Mouse (Mus musculus) MEL-GATA-1-ER (cell line): ENCODE measurements around the gene Tgfb3.

Experiments used
- DNase-seq: peaks from one replicate; pipeline ENCODE4 v3.0.0-alpha.2; 2012; ENCODE audit warnings: low read depth; ENCODE audit errors: extremely low read depth

Gene Tgfb3

GRCm38 (mm10) chr12:86078553-86079201 lies at the start of gene Tgfb3:
Gene Tgfb3, minus strand, starts transcription at chr12:86079041.
- peak; percentile 55 for DNase-seq

DNA sequence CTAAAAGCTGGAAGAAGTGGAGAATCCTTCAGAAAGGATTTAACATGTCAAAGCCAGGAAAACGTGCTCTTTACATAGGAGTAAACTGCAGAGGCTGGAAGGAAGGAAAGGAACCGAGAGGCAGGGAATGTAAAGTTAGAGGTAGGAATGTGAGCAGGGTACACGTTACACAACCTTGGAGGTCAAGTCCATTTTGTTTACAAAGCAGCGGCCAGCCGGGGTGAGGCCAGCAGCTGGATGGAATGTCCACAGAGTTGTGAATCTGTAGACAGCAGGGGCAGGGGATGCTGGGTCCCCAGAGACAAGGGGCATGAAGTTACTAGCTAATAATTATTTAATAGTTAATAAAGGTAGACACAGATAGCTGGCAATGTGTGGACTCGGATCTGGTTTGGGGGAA lies 49.3 kb upstream of the Tgfb3 start:
- DNase-seq: no peak

DNA sequence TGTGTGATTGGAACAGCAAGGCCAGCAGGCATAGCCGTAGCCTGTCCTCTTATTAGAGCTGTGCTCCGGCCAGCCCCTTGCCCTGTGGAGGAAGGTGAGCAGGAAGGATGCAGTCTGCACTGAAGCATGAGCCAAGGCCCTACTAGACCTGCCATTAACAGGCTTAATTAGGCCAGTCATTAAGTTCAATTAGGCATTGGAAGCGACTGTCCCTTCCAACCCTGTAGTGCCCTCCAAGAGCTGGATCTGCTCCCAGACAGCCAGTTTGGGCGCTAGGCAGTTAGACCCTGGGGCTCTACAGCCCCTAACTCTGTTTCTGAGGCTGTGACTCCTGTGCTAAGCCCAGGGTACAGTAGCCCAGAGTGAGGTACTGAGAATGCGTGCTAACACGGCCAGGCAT lies 45.2 kb upstream of the Tgfb3 start:
- no peak for DNase-seq

DNA sequence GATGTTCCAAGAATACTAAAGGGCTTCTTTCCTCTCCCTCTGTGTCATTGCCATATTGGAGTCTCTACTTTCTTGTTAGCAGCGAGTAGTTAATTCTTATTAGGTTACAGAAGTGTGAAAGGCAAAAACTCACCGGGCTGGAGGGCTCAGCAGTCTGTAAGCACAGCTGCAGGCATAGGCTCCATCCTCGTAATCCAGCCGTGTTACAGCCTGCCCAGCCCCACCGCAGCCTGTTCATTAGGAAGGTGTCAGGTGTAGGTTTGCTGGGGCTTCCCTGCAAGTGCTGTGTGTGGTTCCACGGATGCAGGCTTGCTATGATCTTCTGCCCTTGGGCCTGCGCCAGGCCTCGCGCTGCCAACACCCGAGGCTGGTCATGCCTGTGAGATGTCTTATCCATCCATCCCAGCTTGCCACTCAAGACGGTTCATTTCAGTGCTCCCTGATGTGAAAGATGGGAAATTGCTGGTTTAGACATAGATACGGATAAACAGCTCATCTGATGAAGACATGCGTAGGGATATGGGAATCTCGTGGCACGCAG lies 37.5 kb upstream of the Tgfb3 start:
- no peak for DNase-seq

- peak; percentile 19 for DNase-seq
Measured at GRCm38 (mm10) chr12:86110637-86111036, 31.8 kb upstream of the Tgfb3 start.

DNA sequence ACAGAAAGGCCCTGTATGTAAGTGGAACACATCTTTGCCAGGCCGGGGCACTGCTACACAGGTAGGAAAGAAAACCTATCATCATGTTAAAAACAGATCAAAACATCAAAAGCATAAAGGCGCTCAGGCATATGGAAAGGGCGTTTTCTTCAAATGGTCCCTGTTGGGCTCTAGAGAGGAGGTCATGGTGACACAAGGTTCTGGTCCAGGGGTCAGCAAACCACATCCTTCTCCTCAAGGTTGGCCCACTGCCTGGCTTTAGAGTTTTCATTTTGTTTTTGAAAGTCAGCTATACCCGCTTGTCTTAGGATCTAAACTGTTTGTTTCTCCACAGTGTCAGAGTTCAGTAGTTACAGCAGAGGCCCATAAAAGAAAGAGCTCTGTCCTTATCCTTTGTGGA lies 30.7 kb upstream of the Tgfb3 start:
- DNase-seq: no peak

DNA sequence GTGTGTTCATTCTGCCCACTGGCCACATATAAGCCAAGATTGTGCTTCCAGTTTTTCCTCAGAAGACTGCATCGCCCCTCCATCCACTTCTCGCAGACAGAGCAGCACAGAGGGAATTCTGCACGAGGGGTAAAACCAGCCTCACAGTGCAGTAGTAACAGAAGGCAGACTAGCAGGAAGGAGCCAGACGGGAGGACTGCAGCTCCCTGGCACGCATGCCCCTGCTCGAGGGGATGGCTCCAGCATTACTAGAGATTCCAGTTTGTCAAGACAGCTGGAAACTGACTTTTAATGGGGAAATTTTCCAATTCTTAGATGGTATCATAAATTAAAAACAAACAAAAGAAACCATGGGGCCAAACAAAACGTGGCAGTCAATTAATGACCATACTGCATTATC lies 28.8 kb upstream of the Tgfb3 start:
- DNase-seq: no peak

DNA sequence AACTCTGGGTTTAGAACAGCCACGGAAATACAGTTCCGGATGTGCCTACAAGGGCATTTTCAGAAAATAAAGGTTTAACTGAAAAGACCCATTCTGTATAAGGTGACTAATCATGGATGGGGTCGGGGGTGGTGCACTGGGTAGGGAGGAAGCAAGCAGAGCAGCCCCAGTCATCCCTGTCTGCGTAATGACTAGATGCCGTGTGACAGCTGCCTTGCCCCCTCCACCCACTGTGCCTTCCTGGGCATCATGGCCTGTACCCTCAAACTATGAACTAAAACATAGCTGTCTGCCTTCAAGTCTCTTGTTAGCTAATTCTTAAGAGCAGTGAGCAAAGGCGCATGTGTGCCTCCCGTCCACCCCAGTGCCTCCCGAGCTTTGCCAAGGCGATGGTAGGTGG lies 27.2 kb upstream of the Tgfb3 start:
- no peak for DNase-seq

DNA sequence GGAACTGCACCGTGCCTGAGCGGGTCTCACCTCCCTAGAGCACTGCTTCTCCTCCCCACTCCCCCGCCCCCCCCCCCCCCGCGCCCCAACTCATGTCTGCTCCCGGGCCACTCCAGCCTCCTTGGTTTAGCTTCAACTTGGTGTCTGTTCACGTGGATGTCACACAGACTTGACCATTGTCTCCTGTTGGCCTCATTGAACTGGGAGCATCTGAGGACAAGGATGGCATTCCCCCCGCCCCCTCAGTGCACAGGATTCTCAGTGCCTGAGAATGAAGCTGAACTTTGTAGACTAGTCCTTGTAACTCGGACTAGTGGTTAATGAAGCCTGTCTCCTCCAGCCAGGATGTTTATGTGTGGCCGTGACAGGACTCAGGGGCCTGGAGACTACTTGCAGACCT lies 26.7 kb upstream of the Tgfb3 start:
- no peak for DNase-seq

GRCm38 (mm10) chr12:86104297-86104696 lies 25.5 kb upstream of the Tgfb3 start:
- no peak for DNase-seq

- no peak for DNase-seq
Measured at GRCm38 (mm10) chr12:86103852-86104251, 25.0 kb upstream of the Tgfb3 start.

DNA sequence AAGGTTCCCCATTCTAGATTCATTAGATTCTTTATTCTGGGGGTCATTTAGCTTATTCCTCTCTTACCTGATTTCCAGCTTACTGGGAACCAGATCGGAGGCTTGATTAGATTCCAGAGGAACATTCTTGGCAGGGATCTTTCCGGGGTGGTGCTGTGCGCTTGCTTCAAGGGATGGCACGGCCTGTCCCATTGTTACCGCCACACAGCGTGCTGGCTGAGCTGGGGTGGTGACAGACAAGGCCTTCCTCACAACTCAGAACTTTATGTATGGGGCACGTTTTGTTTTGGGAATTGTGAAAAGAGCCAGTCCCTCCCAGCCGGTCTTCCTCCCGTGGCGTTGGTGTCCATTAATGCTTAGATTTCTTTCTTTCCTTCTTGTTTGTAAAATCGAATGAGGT lies 24.6 kb upstream of the Tgfb3 start:
- no peak for DNase-seq

GRCm38 (mm10) chr12:86102686-86103085 lies 23.8 kb upstream of the Tgfb3 start:
- DNase-seq: no peak

GRCm38 (mm10) chr12:86100711-86101110 lies 21.9 kb upstream of the Tgfb3 start:
- DNase-seq: no peak

- DNase-seq: no peak
Measured at GRCm38 (mm10) chr12:86097781-86098180, 18.9 kb upstream of the Tgfb3 start.

DNA sequence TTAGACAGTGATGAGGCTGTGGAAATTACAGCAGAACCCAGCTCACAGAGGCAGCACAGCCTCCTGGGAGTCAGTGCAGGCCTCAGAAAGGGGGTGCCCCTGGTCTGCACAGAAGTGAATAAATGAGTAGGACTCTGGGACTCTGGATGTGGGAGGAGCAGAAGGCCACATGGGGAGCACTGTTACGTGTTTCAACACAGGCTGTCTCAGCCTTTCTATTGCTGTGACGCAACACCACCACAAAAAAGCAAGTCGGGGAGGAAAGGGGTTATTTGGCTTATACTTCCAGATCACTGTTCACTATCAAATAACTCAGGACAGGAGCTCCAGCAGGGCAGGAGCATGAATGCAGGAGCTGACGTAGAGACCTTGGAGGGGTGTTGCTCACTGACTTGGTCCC lies 17.0 kb upstream of the Tgfb3 start:
- DNase-seq: no peak

DNA sequence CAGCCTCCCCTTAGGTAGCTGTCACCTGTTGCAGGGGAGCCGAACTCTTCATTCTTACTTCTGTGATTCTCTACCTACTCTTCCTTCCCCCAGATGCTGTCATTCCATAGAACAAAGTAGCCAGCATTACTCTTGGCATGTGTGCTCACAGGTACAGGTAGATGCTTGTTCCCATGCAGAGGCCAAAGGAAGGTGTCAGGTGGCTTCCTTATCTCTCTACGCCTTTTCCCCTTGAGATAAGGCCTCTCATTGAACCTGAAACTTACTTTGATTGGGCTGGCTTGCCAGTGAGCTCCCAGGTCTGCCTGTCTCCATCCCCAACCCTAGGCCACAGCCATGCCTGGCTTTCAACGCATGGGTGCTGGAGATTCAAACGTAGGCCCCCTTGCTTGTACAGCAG lies 15.2 kb upstream of the Tgfb3 start:
- DNase-seq: no peak

- DNase-seq: no peak
Measured at GRCm38 (mm10) chr12:86091601-86092132, 12.8 kb upstream of the Tgfb3 start.

- no peak for DNase-seq
Measured at GRCm38 (mm10) chr12:86090764-86091163, 11.9 kb upstream of the Tgfb3 start.

DNA sequence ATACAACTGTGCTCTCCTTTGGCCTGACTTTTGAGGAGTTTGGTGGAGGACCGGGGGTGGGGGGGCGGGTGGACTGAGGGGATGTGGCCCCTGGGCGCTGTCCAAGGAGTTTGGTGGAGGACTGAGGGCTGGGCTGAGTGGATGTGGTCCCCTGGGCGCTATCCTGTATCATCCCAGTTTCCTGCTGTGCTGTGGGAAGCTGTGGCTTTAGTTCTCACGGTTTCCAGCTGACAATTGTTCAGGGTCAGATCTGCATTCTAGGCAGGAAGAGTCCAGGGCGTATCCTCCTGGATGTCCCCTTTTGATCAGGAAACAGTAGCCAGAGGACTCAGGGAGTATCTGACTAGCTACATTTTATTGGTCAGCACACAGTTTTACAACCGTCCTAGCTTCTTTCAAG lies 9.2 kb upstream of the Tgfb3 start:
- DNase-seq: no peak

DNA sequence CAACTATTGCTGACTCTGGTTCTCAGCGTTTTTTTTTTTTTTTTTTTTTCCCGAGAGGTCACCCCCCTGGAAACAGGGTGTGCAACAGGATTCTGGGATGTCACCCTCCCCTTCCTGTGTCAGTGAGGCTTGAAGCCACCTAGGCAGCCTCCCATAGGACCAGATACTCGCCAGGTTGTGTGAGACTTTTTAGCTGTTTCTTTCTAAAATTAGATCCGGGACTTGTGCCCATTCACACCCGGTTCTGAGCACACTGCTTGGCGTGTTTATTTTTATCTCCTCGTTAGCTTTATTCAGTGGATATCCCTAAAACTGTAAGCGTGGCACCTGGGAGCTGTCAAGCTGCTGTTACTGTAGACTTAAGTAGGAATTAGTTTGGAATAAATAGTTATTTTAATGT lies 7.7 kb upstream of the Tgfb3 start:
- no peak for DNase-seq

GRCm38 (mm10) chr12:86085873-86086272 lies 7.0 kb upstream of the Tgfb3 start:
- no peak for DNase-seq

DNA sequence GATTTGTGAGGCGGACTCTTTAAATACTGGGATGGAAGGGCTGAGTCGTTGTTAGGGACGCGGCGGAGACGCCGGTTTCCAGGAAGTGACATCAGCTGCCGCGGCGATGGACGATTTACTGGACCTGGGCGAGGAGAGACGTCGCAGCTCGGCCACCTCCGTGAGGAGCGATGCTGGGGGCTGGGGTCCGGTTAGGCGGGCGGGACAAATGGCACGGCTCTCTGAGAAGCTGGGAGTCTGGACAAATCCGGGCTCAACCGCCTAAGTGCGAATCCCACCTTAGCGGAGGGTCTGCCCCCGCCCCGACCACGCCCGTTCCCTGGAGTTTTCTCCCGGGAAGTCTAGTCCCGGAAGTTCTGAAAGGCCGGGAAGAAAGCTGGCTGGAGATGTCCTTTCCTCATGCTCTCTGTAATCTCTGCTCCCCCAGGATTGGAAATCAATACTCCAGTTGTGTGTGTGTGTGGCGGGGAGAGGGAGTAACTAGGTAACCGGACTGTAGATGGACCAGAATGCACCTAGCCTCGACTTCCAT lies 3.7 kb upstream of the Tgfb3 start, which contains the start of gene Ift43:
Ift43 (plus strand) TSS at position 61 of the 532 bp plus-strand sequence.
- DNase-seq: peak; percentile 8
